Mouse (Mus musculus) activated CD4-positive, CD25-positive, alpha-beta regulatory T cell, adult 4 months (primary cell): ENCODE results near the gene Olfr446. TPM values are rescaled to one million over a fixed set of nuclear protein-coding genes. Genes with fewer than 3 reads are reported as not detected.

ENCODE experiments used
- ATAC-seq: one replicate; pipeline ENCODE4 v1.8.0; 2017
- polyA plus RNA-seq, 2 experiments: library from polyadenylated mRNA; unstranded; fragments of 100-300 nt; shearing (Covaris generic); gene quantifications; one replicate each; pipeline ENCODE4 v1.2.1; 2017

Olfr446 gene
- under 1 TPM in 1 of 2 experiments, not detected in 1; 0.20 TPM for polyA plus RNA-seq

- ATAC-seq = no peak
Measured at GRCm38 (mm10) chr6:42921077-42921476, at the start of gene Olfr446. Gene Olfr446, plus strand, starts transcription at chr6:42921377.

GRCm38 (mm10) chr6:42876323-42876722 is 44.9 kb upstream of the Olfr446 start:
- ATAC-seq = no peak

DNA sequence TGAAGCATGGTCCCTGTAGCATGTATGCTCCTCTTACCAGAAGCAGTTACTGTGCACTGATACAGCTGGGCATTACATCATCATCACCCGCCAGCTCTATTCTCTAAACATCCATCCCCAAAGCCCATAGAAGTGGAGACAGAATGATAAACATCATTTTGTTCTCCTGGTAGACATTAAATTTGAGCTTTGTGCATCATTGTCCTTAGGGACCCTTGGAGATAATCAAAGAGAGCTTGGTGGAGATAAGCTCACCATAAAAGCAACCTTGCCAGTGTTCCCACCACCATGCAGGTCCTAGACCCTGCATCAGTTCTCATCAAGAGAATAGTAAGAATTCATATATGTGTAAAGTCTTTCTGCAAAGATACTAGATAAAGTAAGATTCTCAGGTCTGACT is 31.0 kb upstream of the Olfr446 start, which contains the start of gene Olfr448:
Gene Olfr448, plus strand, starts transcription at position 301 of the 400 bp plus-strand sequence.
- no peak for ATAC-seq

- no peak for ATAC-seq
Measured at GRCm38 (mm10) chr6:42900345-42900744, 20.8 kb upstream of the Olfr446 start.

DNA sequence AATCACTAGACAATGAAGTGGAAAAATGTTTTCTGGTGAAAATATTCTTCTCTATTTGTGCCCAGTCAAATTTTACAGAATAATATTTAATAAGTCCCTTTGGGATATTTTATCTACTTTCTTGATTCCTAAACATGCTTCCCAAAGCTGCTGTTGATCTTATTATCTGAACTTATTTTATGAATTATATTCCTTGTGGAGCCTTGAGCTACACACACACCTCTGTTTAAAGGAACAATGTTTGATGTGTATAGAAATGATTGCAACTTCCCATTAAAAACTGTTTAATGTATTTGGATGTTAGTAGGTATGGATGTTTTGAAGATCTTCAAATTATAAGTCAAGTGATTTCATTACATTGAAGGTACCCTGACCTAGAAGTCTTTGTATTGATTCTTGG is 12.6 kb upstream of the Olfr446 start, which contains the start of gene Olfr447:
Gene Olfr447, plus strand, starts transcription at position 301 of the 400 bp plus-strand sequence.
- no peak for ATAC-seq

DNA sequence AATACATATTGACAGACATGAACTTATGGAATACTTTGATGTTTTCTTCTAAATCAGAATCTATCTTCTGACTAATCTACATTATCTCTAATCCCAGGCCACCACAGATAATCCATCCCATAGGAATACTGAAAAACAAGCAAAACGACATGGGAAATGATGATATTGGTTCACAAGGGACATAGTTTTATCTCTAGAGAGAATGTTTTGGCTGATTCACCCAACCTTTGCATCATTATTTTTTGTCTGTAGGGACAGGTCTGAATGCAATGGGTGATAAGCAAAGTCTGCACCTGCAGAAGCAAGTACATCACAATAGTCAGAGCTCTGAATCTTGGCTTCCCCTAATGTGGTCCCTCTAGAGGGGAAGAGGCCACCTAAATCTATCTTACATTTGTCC is 27.6 kb downstream of the Olfr446 start, which contains the start of gene Olfr444:
Gene Olfr444, plus strand, starts transcription at position 301 of the 400 bp plus-strand sequence.
- no peak for ATAC-seq

DNA sequence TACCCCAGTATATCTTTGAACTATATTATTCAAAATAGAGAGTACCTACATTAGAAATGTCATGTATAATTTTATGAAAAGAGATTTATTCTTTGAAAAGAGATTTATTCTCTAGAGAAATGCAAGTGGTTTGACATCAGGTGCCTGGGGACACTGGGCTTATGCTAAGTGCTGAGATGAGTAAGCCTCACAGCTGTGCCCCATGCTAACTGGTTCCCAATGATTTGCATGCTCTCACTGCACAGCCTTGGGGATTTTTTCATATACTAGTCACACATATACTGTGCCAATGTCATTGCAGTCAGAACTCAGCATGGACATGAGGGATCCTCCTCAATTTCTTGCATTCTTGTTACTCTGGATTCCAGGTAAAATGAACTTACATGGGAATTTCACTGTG is 59.2 kb downstream of the Olfr446 start:
- ATAC-seq = no peak

Other genes starting within 250 kb of the Olfr446 start
- gene Tcaf1, start 211.3 kb upstream of the Olfr446 start, polyA plus RNA-seq = under 1 TPM in 1 of 2 experiments, not detected in 1; 0.28 TPM
- gene Olfr453, start 182.0 kb upstream of the Olfr446 start, polyA plus RNA-seq = not detected
- gene Olfr38, start 165.0 kb upstream of the Olfr446 start, polyA plus RNA-seq = not detected
- gene Olfr452, start 136.3 kb upstream of the Olfr446 start, polyA plus RNA-seq = not detected
- not detected for gene Olfr450, start 109.4 kb upstream of the Olfr446 start, polyA plus RNA-seq
- gene Olfr449, start 87.0 kb upstream of the Olfr446 start, polyA plus RNA-seq = not detected
- not detected for gene Olfr448, start 30.9 kb upstream of the Olfr446 start, polyA plus RNA-seq
- gene Olfr447, start 12.5 kb upstream of the Olfr446 start, polyA plus RNA-seq = under 1 TPM in 1 of 2 experiments, not detected in 1; 0.15 TPM
- gene Olfr444, start 27.7 kb downstream of the Olfr446 start, polyA plus RNA-seq = not detected
- not detected for gene Olfr441, start 185.0 kb downstream of the Olfr446 start, polyA plus RNA-seq
- not detected for gene Olfr237-ps1, start 225.2 kb downstream of the Olfr446 start, polyA plus RNA-seq
- not detected for gene Olfr437, start 241.9 kb downstream of the Olfr446 start, polyA plus RNA-seq